Mouse (Mus musculus): ENCODE measurements around the gene Stfa1. TPM values are rescaled to one million over a fixed set of nuclear protein-coding genes. Genes with fewer than 3 reads are reported as not detected.

Gene Stfa1
- not detected for total RNA-seq (2023)

GRCm38 (mm10) chr16:36276796-36277195 is at the start of gene Stfa1:
Stfa1 (plus strand) TSS chr16:36276951.

GRCm38 (mm10) chr16:36334232-36334631 is 57.5 kb downstream of the Stfa1 start, which contains the start of gene BC117090:
BC117090 (minus strand) TSS chr16:36334332.

Other genes with a start within 250 kb of the Stfa1 start
- gene Wdr5b, start 235.8 kb upstream of the Stfa1 start, total RNA-seq (2023) = 7.2 TPM
- gene Fam162a, start 205.4 kb upstream of the Stfa1 start, total RNA-seq (2023) = 24.6 TPM
- 35.1 TPM for gene Ccdc58, start 205.3 kb upstream of the Stfa1 start, total RNA-seq (2023)
- not detected for gene Csta1, start 145.7 kb upstream of the Stfa1 start, total RNA-seq (2023)
- not detected for gene Stfa2l1, start 120.1 kb upstream of the Stfa1 start, total RNA-seq (2023)
- gene Gm5483, start 92.7 kb upstream of the Stfa1 start, total RNA-seq (2023) = not detected
- not detected for gene Gm5416, start 66.5 kb upstream of the Stfa1 start, total RNA-seq (2023)
- gene 2010005H15Rik, start 55.5 kb upstream of the Stfa1 start, total RNA-seq (2023) = not detected
- not detected for gene BC117090, start 57.4 kb downstream of the Stfa1 start, total RNA-seq (2023)
- not detected for gene BC100530, start 90.8 kb downstream of the Stfa1 start, total RNA-seq (2023)
- gene Stfa2, start 131.5 kb downstream of the Stfa1 start, total RNA-seq (2023) = not detected
- not detected for gene Stfa3, start 178.4 kb downstream of the Stfa1 start, total RNA-seq (2023)